Mouse (Mus musculus) gastrocnemius, adult 8-10 months (tissue): ENCODE measurements at regions not wholly inside any gene's neighbourhood (a gene's known extent, or its start where the extent isn't known, plus 50 kb on each side); places are given as distances from the start of the nearest gene placed in this dataset.
"Not testable (repeated sequence)": the region's sequence is repeated elsewhere in the genome, so short reads cannot be mapped to it uniquely, and the experiment has no call there.

Source experiments
- DNase-seq, 2 experiments: peaks; one replicate each; pipeline ENCODE4 v3.0.0; 2022; ENCODE audit warnings: low spot score in 2 of 2

- no peak for DNase-seq
Measured at GRCm38 (mm10) chrX:159066212-159066611, 143.9 kb upstream of the Rps6ka3 start.

- DNase-seq: no peak
Measured at GRCm38 (mm10) chrX:159072647-159073046, 137.5 kb upstream of the Rps6ka3 start.

DNA sequence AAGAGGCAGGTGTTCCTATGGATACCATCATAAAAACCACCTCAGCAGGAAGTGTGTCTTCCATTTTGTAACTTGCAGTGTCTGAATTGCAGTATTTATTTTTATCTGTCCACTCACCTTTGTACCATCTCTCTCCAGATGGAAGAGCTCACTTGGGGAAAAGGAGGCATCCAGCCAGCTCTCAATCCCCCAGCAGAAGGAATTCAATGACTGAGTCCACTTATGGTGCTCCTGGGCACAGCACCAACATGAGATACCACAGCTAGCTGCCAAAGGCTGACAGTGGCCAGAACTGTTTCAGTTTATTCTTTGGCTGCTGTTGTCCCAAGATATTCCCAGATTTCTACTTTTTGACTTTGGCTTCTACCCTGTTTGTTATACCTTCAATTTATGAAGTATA, 136.6 kb upstream of the Rps6ka3 start:
- DNase-seq: no peak

GRCm38 (mm10) chrX:159080508-159080907, 129.6 kb upstream of the Rps6ka3 start:
- no peak for DNase-seq

DNA sequence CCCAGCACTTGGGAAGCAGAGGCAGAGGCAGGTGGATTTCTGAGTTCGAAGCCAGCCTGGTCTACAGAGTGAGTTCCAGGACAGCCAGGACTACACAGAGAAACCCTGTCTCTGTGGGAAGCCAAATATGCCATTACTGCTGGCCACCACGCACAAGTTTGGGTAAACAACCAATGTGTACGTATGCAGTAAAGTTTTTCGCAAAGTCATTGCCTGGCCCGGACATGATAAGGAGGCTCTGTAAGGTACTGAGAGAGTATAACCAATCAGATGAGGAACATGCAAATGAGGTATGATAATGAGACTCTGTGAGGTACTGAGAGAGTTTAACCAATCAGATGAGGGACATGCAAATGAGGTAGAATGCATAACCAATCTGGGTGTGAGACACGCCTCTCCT, 99.5 kb upstream of the Rps6ka3 start:
- DNase-seq: not testable (repeated sequence)

DNA sequence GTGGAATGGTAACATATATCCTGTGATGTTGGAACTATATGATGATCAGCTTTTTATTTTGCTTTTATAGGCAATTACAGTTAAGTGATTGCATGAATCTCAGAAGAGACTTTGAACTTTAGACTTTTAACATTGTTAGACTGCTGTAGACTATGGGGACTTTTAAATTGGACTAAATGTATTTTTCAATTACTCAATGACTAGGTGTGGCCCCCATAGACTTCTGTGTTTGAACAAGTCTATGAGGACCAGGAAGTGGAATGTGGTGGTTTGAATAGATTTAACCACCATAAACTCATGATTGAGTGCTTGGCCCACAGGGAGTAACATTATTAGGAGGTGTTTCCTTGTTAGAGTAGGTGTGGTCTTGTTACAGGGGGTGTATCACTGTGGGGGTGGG, 93.9 kb upstream of the Rps6ka3 start:
- DNase-seq: no peak

DNA sequence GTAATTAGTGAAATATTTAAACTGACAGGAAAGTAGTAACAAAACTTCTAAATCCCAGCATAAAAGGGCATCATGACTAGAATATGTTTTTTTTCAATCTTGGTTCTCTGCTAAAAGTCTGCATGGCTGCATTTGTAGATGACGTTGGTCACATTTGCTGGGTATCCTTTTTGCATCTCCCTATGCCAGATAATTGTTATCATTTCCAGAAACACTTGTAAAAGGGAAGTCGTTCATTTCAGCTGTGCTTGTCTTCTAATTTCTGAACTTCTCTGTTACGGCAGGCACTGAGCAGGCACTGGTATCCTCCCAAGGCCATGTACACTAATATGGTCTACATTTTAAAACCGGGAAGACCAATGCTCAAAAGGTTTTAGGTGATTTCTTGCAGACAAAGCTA, 69.6 kb upstream of the Rps6ka3 start:
- DNase-seq: no peak

GRCm38 (mm10) chrX:159143278-159143677, 66.8 kb upstream of the Rps6ka3 start:
- DNase-seq: no peak

GRCm38 (mm10) chrX:159144674-159145073, 65.4 kb upstream of the Rps6ka3 start:
- no peak for DNase-seq

DNA sequence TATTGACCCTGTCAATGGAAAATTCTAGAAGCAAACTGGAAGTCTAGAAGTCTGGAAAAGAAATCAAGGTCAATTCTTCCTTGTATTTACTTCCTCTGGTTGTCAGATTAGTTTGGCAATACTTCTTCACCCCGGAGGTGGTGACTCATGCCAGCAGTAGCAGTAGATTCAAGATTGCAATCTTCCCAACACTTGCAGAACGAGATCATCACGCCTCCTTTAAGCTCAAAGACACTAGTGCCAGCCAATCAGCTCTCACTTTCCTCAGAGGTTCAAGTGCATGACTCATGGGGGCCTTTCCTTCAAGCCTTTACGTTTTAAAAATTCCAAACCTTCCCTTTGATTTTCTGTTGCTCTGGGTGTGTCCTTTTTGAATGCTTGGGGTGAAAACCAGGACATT, 64.9 kb upstream of the Rps6ka3 start:
- no peak for DNase-seq

DNA sequence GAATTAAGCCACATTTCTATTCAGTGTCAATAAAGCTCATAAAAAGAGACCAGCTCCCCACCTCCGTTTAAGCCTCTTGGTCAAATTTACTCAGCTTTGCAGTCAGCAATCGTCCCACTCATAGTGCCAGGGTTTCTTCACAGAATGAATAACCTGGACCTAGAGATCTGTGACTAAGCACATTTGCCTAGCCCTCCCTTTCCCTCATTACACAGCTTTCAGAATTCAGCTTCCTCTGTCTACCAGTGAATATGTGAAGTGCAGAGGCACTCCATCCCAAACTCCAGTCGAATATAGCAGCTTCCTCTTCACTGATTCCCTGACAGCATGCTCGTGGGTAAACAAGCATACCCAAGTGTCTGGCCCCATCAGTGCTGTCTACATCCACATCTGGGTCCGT, 54.3 kb upstream of the Rps6ka3 start:
- DNase-seq: no peak

DNA sequence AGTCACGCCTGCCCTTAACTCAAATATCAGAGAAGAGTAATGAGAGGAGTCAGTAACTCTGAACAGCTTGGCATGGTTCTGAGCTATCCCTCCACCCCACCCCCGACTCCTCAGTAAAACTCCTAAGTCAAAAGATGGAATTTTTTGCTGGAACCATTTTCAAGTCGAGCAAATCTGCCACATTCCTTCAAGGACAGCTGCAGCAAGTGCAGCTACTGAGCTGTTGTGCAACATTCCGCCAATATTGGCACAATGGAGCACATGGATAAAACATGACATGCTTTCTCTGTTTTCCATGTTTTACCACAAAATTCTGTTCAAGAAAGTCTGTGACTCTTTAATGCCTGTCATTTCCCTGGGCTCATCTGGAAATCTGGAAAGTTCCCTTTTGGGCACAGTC, 53.1 kb upstream of the Rps6ka3 start:
- no peak for DNase-seq

DNA sequence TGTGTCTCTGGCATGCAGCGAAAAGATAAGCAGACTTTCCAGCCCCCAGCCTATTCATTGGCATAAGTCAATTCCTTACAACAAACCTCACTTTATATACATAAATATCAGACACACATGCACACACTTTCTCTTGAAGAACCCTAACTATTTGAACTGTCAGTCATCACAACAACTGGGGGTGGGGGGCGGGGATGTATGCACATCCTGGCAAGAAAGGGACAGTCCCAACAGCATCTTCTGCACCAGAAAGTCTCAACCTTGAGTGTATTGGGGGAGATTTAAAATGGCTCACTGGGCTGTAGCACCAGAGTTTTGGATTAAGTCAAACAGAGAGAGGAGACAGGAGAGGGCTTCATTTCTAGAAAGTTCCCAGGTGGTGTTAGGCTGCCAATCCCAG, 50.4 kb upstream of the Rps6ka3 start:
- no peak for DNase-seq
